ENCODE assay signal across 10 mouse cellular contexts in the genomic region with DNA sequence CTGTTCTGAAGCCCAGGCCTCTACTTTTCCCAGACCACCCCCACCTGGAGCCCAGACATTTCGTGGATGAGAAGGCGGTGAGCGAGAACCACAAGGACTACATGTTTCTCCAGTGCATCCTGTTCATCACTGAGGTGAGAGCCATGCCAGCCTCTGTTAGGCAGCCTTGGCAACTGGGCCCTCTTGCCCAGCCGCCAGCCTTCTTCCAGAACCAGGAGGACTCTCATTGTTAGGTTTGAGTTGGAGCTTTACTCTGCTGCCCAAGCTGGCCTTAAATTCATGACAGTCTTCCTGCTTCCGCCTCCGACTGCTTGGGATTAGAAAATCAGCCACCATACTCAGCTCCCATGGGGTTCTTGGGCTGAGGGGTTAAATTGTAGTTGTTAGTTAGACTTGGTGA. TPM values are rescaled to one million over a fixed set of nuclear protein-coding genes. Genes with fewer than 3 reads are reported as not detected.
DNase-seq lines count a peak whose midpoint lies in the region; ATAC-seq and TF ChIP-seq lines count a peak whose summit lies in the region.
"Had no signal": no experiment of that assay in that cellular context is flagged by ENCODE, and none has a peak within 500 bp of the region (broad histone marks: within the 10 kb centered on the region; RNA-seq: fewer than 3 reads in every experiment).

No protein-coding gene starts in this region.

- H3K27me3 ChIP-seq in hindbrain, embryonic 10.5 days (ENCODE audit: insufficient read depth, poor library complexity, severe bottlenecking), result no peaks in the 10 kb centered on the region
- no peaks in the 10 kb centered on the region for H3K27me3 ChIP-seq in hindbrain, embryonic 11.5 days (ENCODE audit: control insufficient read depth, insufficient read depth, low read length)
- no peaks in the 10 kb centered on the region for H3K27me3 ChIP-seq in embryonic facial prominence, embryonic 14.5 days (replicated peaks; ENCODE audit: control insufficient read depth, insufficient read depth, low read length)
- H3K27me3 ChIP-seq in limb, embryonic 15.5 days, result no peaks in the 10 kb centered on the region

- ATAC-seq in hindbrain, embryonic 11.5 days (ENCODE audit: low FRiP score), result no peak
- no peak for ATAC-seq in embryonic facial prominence, embryonic 14.5 days (ENCODE audit: low read depth)
- no peak for ATAC-seq in limb, embryonic 15.5 days (ENCODE audit: insufficient number of reproducible peaks, low FRiP score, low TSS enrichment, low read depth)

- DNase-seq in hindbrain, embryonic 10.5 days (ENCODE audit: low spot score), result no peak
- no peak for DNase-seq in hindbrain, embryonic 11.5 days (ENCODE audit: low spot score)
- DNase-seq in embryonic facial prominence, embryonic 14.5 days (ENCODE audit: low spot score), result no peak
- DNase-seq in Muller cell, postnatal 12 days (ENCODE audit: inconsistent ontology term), result no peak
- no peak for DNase-seq in urinary bladder, postnatal 36 days (ENCODE audit: low spot score in 2 of 2)
- DNase-seq in urinary bladder, postnatal 14 days (ENCODE audit: low spot score), result no peak
- DNase-seq: adrenal gland, postnatal 10 days had no signal

- H3K4me2 ChIP-seq in hindbrain, embryonic 11.5 days (replicated peaks; ENCODE audit: low read depth, low read length), result no peak overlapping the region
- H3K4me2 ChIP-seq in embryonic facial prominence, embryonic 14.5 days (ENCODE audit: low read depth, low read length), result no peak overlapping the region
- H3K4me2 ChIP-seq in limb, embryonic 15.5 days, result no peak overlapping the region

- no peak for TF ChIP-seq CTCF in bone marrow macrophage, adult 2 months (IDR thresholded peaks at IDR 0.05; ENCODE audit: low read depth, low read length)

- peaks cover 55% of the 10 kb centered on the region for H3K4me1 ChIP-seq in hindbrain, embryonic 10.5 days (replicated peaks)
- peaks cover 15% of the 10 kb centered on the region for H3K4me1 ChIP-seq in hindbrain, embryonic 11.5 days (replicated peaks; ENCODE audit: control insufficient read depth, insufficient read depth, low read length)
- H3K4me1 ChIP-seq in bone marrow macrophage, adult 2 months (ENCODE audit: control insufficient read depth, insufficient read depth, low read length), result peaks cover 39% of the 10 kb centered on the region
- peaks cover 46% of the 10 kb centered on the region for H3K4me1 ChIP-seq in embryonic facial prominence, embryonic 14.5 days (ENCODE audit: control insufficient read depth, insufficient read depth, low read length)
- H3K4me1 ChIP-seq in limb, embryonic 15.5 days, result peaks cover 53% of the 10 kb centered on the region

- peaks cover 70% of the 10 kb centered on the region for H3K36me3 ChIP-seq in hindbrain, embryonic 10.5 days
- peaks cover 2% of the 10 kb centered on the region; the same call in 1 of the 2 replicates for H3K36me3 ChIP-seq in hindbrain, embryonic 11.5 days (ENCODE audit: control insufficient read depth, insufficient read depth, low read length)
- peaks cover 54% of the 10 kb centered on the region for H3K36me3 ChIP-seq in embryonic facial prominence, embryonic 14.5 days (ENCODE audit: control insufficient read depth, insufficient read depth, low read length)
- peaks cover 54% of the 10 kb centered on the region for H3K36me3 ChIP-seq in limb, embryonic 15.5 days

- H3K4me3 ChIP-seq in hindbrain, embryonic 10.5 days, result no peak overlapping the region
- no peak overlapping the region for H3K4me3 ChIP-seq in hindbrain, embryonic 11.5 days (ENCODE audit: low read depth, low read length)
- no peak overlapping the region for H3K4me3 ChIP-seq in bone marrow macrophage, adult 2 months (ENCODE audit: insufficient read depth, low read length)
- no peak overlapping the region for H3K4me3 ChIP-seq in embryonic facial prominence, embryonic 14.5 days (ENCODE audit: low read depth, low read length)
- H3K4me3 ChIP-seq in limb, embryonic 15.5 days, result no peak overlapping the region

- TF ChIP-seq POLR2A in bone marrow macrophage, adult 2 months (IDR thresholded peaks at IDR 0.05; ENCODE audit: borderline replicate concordance, low read depth, low read length), result no peak

- H3K27ac ChIP-seq in hindbrain, embryonic 10.5 days, result 0 out of 2 replicates have a peak overlapping the region, but pooled peaks have one; percentile 3
- H3K27ac ChIP-seq in hindbrain, embryonic 11.5 days (ENCODE audit: low read depth, low read length), result no peak overlapping the region
- H3K27ac ChIP-seq in bone marrow macrophage, adult 2 months (ENCODE audit: insufficient read depth, low read depth, low read length), result peak overlapping the region; percentile 99
- peak overlapping the region; percentile 99 for H3K27ac ChIP-seq in embryonic facial prominence, embryonic 14.5 days (replicated peaks; ENCODE audit: low read depth, low read length)
- peak overlapping the region; percentile 97 for H3K27ac ChIP-seq in limb, embryonic 15.5 days
- H3K27ac ChIP-seq: liver, embryonic 14.5 days had no signal

- no peaks in the 10 kb centered on the region for H3K9me3 ChIP-seq in hindbrain, embryonic 10.5 days
- H3K9me3 ChIP-seq in hindbrain, embryonic 11.5 days (ENCODE audit: control insufficient read depth, low read length), result no peaks in the 10 kb centered on the region
- no peaks in the 10 kb centered on the region for H3K9me3 ChIP-seq in embryonic facial prominence, embryonic 14.5 days (ENCODE audit: control insufficient read depth, low read length)
- H3K9me3 ChIP-seq in limb, embryonic 15.5 days, result no peaks in the 10 kb centered on the region

- H3K9ac ChIP-seq in hindbrain, embryonic 11.5 days (ENCODE audit: low read depth, low read length), result no peak overlapping the region
- H3K9ac ChIP-seq in embryonic facial prominence, embryonic 14.5 days (ENCODE audit: low read depth, low read length), result peak overlapping the region; percentile 6; the same call in 1 of the 2 replicates
- no peak overlapping the region; the same call in 1 of the 2 replicates for H3K9ac ChIP-seq in limb, embryonic 15.5 days
- H3K9ac ChIP-seq: liver, embryonic 14.5 days had no signal

- 92% methylated on average over 6 of the region's 6 CpGs for WGBS in hindbrain, embryonic 10.5 days
- WGBS in hindbrain, embryonic 11.5 days, result 93% methylated on average over 6 of the region's 6 CpGs
- WGBS in embryonic facial prominence, embryonic 14.5 days, result 80% methylated on average over 6 of the region's 6 CpGs
- WGBS in limb, embryonic 15.5 days, result 93% methylated on average over 6 of the region's 6 CpGs

RNA-seq across cellular contexts. Expression of gene Ptpa, which starts 23.8 kb away (rescaled TPM):
- 149 and 151 TPM in 2 replicates for polyA plus RNA-seq in hindbrain, embryonic 10.5 days (2016; fragmentation: Nextera tagmentation; extraction: Ambion mirVana)
- 55.4 and 62.8 TPM in 2 replicates for polyA plus RNA-seq in hindbrain, embryonic 11.5 days (2014; fragmentation: Nextera tagmentation; extraction: Ambion mirVana)
- 110 TPM in 2 replicates for polyA plus RNA-seq in bone marrow macrophage, adult 2 months (2012; ENCODE audit: insufficient read depth, insufficient read length, missing spikeins)
- polyA plus RNA-seq in embryonic facial prominence, embryonic 14.5 days (2014; fragmentation: Nextera tagmentation; extraction: Ambion mirVana), result 70.2 and 77.1 TPM in 2 replicates
- polyA plus RNA-seq in limb, embryonic 15.5 days (2015; fragmentation: Nextera tagmentation; extraction: Ambion mirVana), result 137 and 149 TPM in 2 replicates

RNA-seq across cellular contexts. Expression of gene Crat, which starts 24.0 kb away (rescaled TPM):
- polyA plus RNA-seq in hindbrain, embryonic 10.5 days (2016; fragmentation: Nextera tagmentation; extraction: Ambion mirVana), result 22.4 and 26.7 TPM in 2 replicates
- polyA plus RNA-seq in hindbrain, embryonic 11.5 days (2014; fragmentation: Nextera tagmentation; extraction: Ambion mirVana), result 21.5 and 27.5 TPM in 2 replicates
- polyA plus RNA-seq in bone marrow macrophage, adult 2 months (2012; ENCODE audit: insufficient read depth, insufficient read length, missing spikeins), result 66.4 and 67.4 TPM in 2 replicates
- 43.5 and 46.9 TPM in 2 replicates for polyA plus RNA-seq in embryonic facial prominence, embryonic 14.5 days (2014; fragmentation: Nextera tagmentation; extraction: Ambion mirVana)
- 23.9 and 37.6 TPM in 2 replicates for polyA plus RNA-seq in limb, embryonic 15.5 days (2015; fragmentation: Nextera tagmentation; extraction: Ambion mirVana)

RNA-seq across cellular contexts. Expression of gene Ier5l, which starts 34.4 kb away (rescaled TPM):
- 3.1 and 3.3 TPM in 2 replicates for polyA plus RNA-seq in hindbrain, embryonic 10.5 days (2016; fragmentation: Nextera tagmentation; extraction: Ambion mirVana)
- 6.3 and 6.8 TPM in 2 replicates for polyA plus RNA-seq in hindbrain, embryonic 11.5 days (2014; fragmentation: Nextera tagmentation; extraction: Ambion mirVana)
- 2.0 and 2.4 TPM in 2 replicates for polyA plus RNA-seq in bone marrow macrophage, adult 2 months (2012; ENCODE audit: insufficient read depth, insufficient read length, missing spikeins)
- 3.4 TPM in 2 replicates for polyA plus RNA-seq in embryonic facial prominence, embryonic 14.5 days (2014; fragmentation: Nextera tagmentation; extraction: Ambion mirVana)
- 1.9 and 2.1 TPM in 2 replicates for polyA plus RNA-seq in limb, embryonic 15.5 days (2015; fragmentation: Nextera tagmentation; extraction: Ambion mirVana)

RNA-seq across cellular contexts. Expression of gene Dolpp1, which starts 47.6 kb away (rescaled TPM):
- 52.9 and 55.6 TPM in 2 replicates for polyA plus RNA-seq in hindbrain, embryonic 10.5 days (2016; fragmentation: Nextera tagmentation; extraction: Ambion mirVana)
- 41.9 and 44.5 TPM in 2 replicates for polyA plus RNA-seq in hindbrain, embryonic 11.5 days (2014; fragmentation: Nextera tagmentation; extraction: Ambion mirVana)
- polyA plus RNA-seq in bone marrow macrophage, adult 2 months (2012; ENCODE audit: insufficient read depth, insufficient read length, missing spikeins), result 24.2 and 28.7 TPM in 2 replicates
- 28.5 and 29.0 TPM in 2 replicates for polyA plus RNA-seq in embryonic facial prominence, embryonic 14.5 days (2014; fragmentation: Nextera tagmentation; extraction: Ambion mirVana)
- 35.5 and 35.8 TPM in 2 replicates for polyA plus RNA-seq in limb, embryonic 15.5 days (2015; fragmentation: Nextera tagmentation; extraction: Ambion mirVana)
